Mouse (Mus musculus) limb, embryonic 10.5 days (tissue): ENCODE results near the gene Exoc3l. TPM values are rescaled to one million over a fixed set of nuclear protein-coding genes. Genes with fewer than 3 reads are reported as not detected.

Source experiments
- DNase-seq: peaks from one replicate; pipeline ENCODE4 v3.0.0-alpha.2; 2017; ENCODE audit warnings: low spot score
- H3K27ac ChIP-seq: fragments of 300-500 bp; sonication (generic); 2 replicates; pipeline ENCODE4 v1.5.1; 2016; ENCODE audit warnings: mild to moderate bottlenecking
- H3K27me3 ChIP-seq: fragments of 300-500 bp; sonication (generic); 2 replicates; pipeline ENCODE4 v1.6.1; 2016; ENCODE audit warnings: low read depth, mild to moderate bottlenecking; ENCODE audit not compliant: poor library complexity, severe bottlenecking
- H3K36me3 ChIP-seq: fragments of 300-500 bp; sonication (generic); 2 replicates; pipeline ENCODE4 v1.6.1; 2016; ENCODE audit warnings: mild to moderate bottlenecking, moderate library complexity
- H3K4me1 ChIP-seq: fragments of 300-500 bp; sonication (generic); 2 replicates; pipeline ENCODE4 v1.6.1; 2016
- H3K4me3 ChIP-seq: fragments of 300-500 bp; sonication (generic); 2 replicates; pipeline ENCODE4 v1.5.1; 2016; ENCODE audit warnings: mild to moderate bottlenecking, moderate library complexity
- H3K9me3 ChIP-seq: fragments of 300-500 bp; sonication (generic); replicated peaks from 2 replicates; pipeline ENCODE4 v1.6.1; 2016; ENCODE audit warnings: mild to moderate bottlenecking
- WGBS: fragments of 180-500 bp; shearing (Covaris S2); methylation state at CpG from one replicate; pipeline ENCODE4 v1.1.7; 2016; 5-methylcytosine and 5-hydroxymethylcytosine counted together
- polyA plus RNA-seq: library from polyadenylated mRNA; unstranded; fragments of >200 nt; fragmentation: Nextera tagmentation; extraction: Ambion mirVana; gene quantifications from 2 replicates; pipeline ENCODE4 v1.2.1, GENCODE M21; 2016

Gene Exoc3l
- polyA plus RNA-seq, 1 experiment from 2014 or later, result 15.1 TPM

DNA sequence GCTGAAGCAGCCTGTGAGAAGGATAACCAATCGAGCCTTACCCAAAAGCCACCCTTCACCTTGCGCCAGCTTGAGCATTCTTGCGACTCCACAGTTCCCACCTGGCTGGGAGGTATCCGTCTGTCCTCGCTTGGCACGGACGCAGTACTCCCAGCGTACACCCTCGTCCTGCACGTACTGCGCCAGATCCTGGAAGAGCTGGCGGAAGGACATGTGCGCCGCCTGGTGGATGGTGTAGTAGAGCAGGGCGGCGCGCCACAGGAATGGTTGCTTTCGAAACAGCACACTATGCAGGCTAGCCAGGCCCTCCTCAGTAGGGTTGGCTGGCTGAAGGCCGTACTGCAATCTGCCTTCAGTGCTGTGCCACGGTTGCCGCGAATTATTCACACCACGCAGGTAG is 12.8 kb downstream of the Exoc3l start:
- WGBS, result 11% methylated on average over 23 of the region's 23 CpGs
- peak; percentile 72 for DNase-seq
- H3K27me3 ChIP-seq, result peaks cover 91% of the 10 kb centered on the region

DNA sequence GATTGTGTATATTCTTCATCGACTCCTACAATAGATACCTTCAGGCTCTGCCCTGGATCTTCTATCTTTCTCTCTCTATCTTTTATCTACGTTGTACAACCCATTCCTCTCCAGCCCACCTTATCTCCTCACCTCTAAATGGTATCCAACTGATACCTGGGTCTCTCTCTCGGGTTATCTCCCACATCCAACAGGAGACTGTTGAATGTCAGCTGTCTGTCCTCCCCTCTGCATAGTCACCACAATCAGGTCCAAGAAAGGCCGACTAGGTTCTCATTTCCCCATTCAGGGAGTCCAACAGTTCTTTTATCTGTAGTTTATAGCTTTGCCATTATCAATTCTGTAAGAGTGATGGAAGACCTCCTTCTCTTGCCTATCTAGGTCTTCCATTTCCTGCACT is 13.7 kb downstream of the Exoc3l start:
- no peak for DNase-seq
- H3K36me3 ChIP-seq, result peaks cover 35% of the 10 kb centered on the region

More for the DNA sequence above, 12.8 kb downstream of the Exoc3l start:
- Histone ChIP-seq H3K4me3 (no peak overlapping the region), H3K9me3 (no peaks in the 10 kb centered on the region), H3K36me3 (peaks cover 35% of the 10 kb centered on the region), H3K27ac (no peak overlapping the region), H3K4me1 (peaks cover 15% of the 10 kb centered on the region)

GRCm38 (mm10) chr8:105281821-105282220 is 14.1 kb downstream of the Exoc3l start:
- H3K27ac ChIP-seq, result no peak overlapping the region
- peaks cover 97% of the 10 kb centered on the region for H3K27me3 ChIP-seq
- no peak for DNase-seq
- H3K4me3 ChIP-seq, result no peak overlapping the region
- H3K9me3 ChIP-seq, result no peaks in the 10 kb centered on the region
- peaks cover 35% of the 10 kb centered on the region for H3K36me3 ChIP-seq
- H3K4me1 ChIP-seq, result peaks cover 14% of the 10 kb centered on the region
- 88% methylated on average over 12 of the region's 12 CpGs for WGBS

More for the DNA sequence above, 13.7 kb downstream of the Exoc3l start:
- Histone ChIP-seq H3K9me3 (no peaks in the 10 kb centered on the region), H3K27me3 (peaks cover 97% of the 10 kb centered on the region), H3K4me3 (no peak overlapping the region), H3K4me1 (peaks cover 14% of the 10 kb centered on the region), H3K27ac (no peak overlapping the region)
- 87% methylated on average over 4 of the region's 4 CpGs for WGBS

GRCm38 (mm10) chr8:105280567-105280966 is 15.3 kb downstream of the Exoc3l start:
- H3K36me3 ChIP-seq, result peaks cover 32% of the 10 kb centered on the region
- H3K4me1 ChIP-seq, result peaks cover 25% of the 10 kb centered on the region
- H3K27me3 ChIP-seq, result peaks cover 97% of the 10 kb centered on the region
- H3K4me3 ChIP-seq, result no peak overlapping the region
- DNase-seq, result no peak
- WGBS, result 74% methylated on average over 3 of the region's 3 CpGs
- H3K9me3 ChIP-seq, result no peaks in the 10 kb centered on the region
- H3K27ac ChIP-seq, result no peak overlapping the region

DNA sequence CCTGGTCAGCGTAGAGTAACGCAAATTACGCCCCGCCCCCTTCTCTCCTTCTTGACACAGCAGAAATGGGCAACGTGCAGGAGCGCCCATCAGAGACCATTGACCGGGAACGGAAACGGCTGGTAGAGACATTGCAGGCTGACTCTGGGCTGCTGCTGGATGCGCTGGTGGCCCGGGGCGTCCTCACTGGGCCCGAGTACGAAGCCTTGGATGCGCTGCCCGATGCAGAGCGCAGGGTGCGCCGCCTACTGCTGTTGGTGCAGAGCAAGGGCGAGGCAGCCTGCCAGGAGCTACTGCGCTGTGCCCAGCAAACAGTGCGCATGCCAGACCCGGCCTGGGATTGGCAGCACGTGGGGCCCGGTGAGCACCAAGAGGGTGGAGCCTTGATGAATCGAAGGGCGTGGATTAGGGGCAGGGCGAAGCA is 17.0 kb downstream of the Exoc3l start:
- peaks cover 28% of the 10 kb centered on the region for H3K4me1 ChIP-seq
- no peak overlapping the region for H3K27ac ChIP-seq
- WGBS, result 3% methylated on average over 28 of the region's 28 CpGs
- DNase-seq, result no peak
- H3K27me3 ChIP-seq, result peaks cover 100% of the 10 kb centered on the region
- H3K4me3 ChIP-seq, result peak overlapping the region; percentile 22
- peaks cover 24% of the 10 kb centered on the region for H3K36me3 ChIP-seq
- no peaks in the 10 kb centered on the region for H3K9me3 ChIP-seq

GRCm38 (mm10) chr8:105276292-105277120 is 19.4 kb downstream of the Exoc3l start:
- no peaks in the 10 kb centered on the region for H3K9me3 ChIP-seq
- H3K4me1 ChIP-seq, result peaks cover 22% of the 10 kb centered on the region
- peak overlapping the region; percentile 10; the same call in 1 of the 2 replicates for H3K27ac ChIP-seq
- H3K36me3 ChIP-seq, result peaks cover 11% of the 10 kb centered on the region; the same call in 1 of the 2 replicates
- peak; percentile 72 for DNase-seq
- 4% methylated on average over 30 of the region's 30 CpGs for WGBS
- peak overlapping the region; percentile 53 for H3K4me3 ChIP-seq
- peaks cover 100% of the 10 kb centered on the region for H3K27me3 ChIP-seq

DNA sequence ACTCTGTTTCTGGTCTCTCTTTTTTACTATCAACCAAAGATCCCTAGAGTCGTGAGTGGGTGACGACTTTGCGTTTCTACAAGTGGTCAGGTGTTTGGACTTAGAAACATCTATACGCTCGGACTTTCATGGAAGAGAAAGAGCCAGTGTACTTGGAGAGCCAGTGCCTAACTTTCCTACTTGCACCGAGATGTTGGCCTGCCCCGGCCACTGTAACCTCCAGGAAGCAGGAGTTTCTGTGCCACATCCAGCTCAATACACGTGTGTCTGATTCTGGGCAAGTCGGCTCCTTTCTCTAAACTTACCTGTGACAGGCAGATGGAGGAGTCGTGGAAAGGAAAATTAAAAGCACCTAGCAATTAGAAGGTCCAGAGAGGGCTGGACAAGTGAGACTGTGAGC is 20.1 kb downstream of the Exoc3l start, which contains the start of gene Nol3:
TSS of gene Nol3 (plus strand) at position 301 of the 400 bp plus-strand sequence.
- H3K4me1 ChIP-seq, result peaks cover 23% of the 10 kb centered on the region
- no peak for DNase-seq
- H3K36me3 ChIP-seq, result peaks cover 8% of the 10 kb centered on the region; the same call in 1 of the 2 replicates
- no peaks in the 10 kb centered on the region for H3K9me3 ChIP-seq
- 10% methylated on average over 10 of the region's 10 CpGs for WGBS
- peak within 1 kb of the TSS; percentile 53 for H3K4me3 ChIP-seq
- peaks cover 100% of the 10 kb centered on the region for H3K27me3 ChIP-seq
- peak within 1 kb of the TSS; percentile 10; the same call in 1 of the 2 replicates for H3K27ac ChIP-seq

DNA sequence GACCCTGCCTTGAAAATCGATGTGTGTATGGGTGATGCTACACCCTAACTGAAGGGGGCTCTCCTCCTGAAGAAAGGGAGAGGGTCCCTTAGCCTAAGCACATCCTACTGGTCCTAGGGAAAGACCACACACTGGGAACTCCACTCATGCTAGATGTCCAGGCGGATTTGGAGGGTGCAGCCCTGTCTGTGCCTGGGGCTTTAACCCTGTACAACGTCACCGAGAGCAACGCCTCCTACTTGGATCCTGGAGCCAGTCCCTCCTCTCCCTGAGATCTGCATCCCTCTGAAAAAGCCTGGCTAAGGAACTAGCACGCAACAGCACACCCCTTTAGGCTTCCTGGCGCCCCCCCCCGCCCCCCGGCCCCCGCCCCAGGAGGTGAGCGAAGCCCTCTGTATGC is 20.5 kb downstream of the Exoc3l start:
- H3K36me3 ChIP-seq, result peaks cover 5% of the 10 kb centered on the region; the same call in 1 of the 2 replicates
- H3K9me3 ChIP-seq, result no peaks in the 10 kb centered on the region
- peaks cover 28% of the 10 kb centered on the region for H3K4me1 ChIP-seq
- peak overlapping the region; percentile 53; the same call in 1 of the 2 replicates for H3K4me3 ChIP-seq
- no peak overlapping the region for H3K27ac ChIP-seq
- H3K27me3 ChIP-seq, result peaks cover 100% of the 10 kb centered on the region
- WGBS, result 9% methylated on average over 9 of the region's 11 CpGs
- no peak for DNase-seq

- Histone ChIP-seq H3K36me3 (no peaks in the 10 kb centered on the region), H3K4me3 (peak overlapping the region; percentile 62; the same call in 1 of the 2 replicates), H3K27me3 (peaks cover 100% of the 10 kb centered on the region), H3K9me3 (0 out of 2 replicates have a peak, but pooled peaks cover 2% of the 10 kb centered on the region), H3K4me1 (peaks cover 49% of the 10 kb centered on the region), H3K27ac (no peak overlapping the region)
- WGBS, result under 1% methylated on average over 11 of the region's 11 CpGs
- peak; percentile 60 for DNase-seq
These were observed 25.1 kb downstream of the Exoc3l start for GRCm38 (mm10) chr8:105270916-105271186.

GRCm38 (mm10) chr8:105270101-105270915 is 25.6 kb downstream of the Exoc3l start:
- Histone ChIP-seq H3K27me3 (peaks cover 100% of the 10 kb centered on the region), H3K27ac (no peak overlapping the region), H3K36me3 (no peaks in the 10 kb centered on the region), H3K4me1 (peaks cover 43% of the 10 kb centered on the region), H3K9me3 (0 out of 2 replicates have a peak, but pooled peaks cover 2% of the 10 kb centered on the region), H3K4me3 (peak overlapping the region; percentile 62)
- no peak for DNase-seq
- 2% methylated on average over 39 of the region's 39 CpGs for WGBS

GRCm38 (mm10) chr8:105269461-105269947 is 26.4 kb downstream of the Exoc3l start, which contains the start of gene Hsf4:
Gene Hsf4 (plus strand): TSS chr8:105269801.
- Histone ChIP-seq H3K4me1 (peaks cover 50% of the 10 kb centered on the region), H3K9me3 (0 out of 2 replicates have a peak, but pooled peaks cover 2% of the 10 kb centered on the region), H3K36me3 (no peaks in the 10 kb centered on the region), H3K27me3 (peaks cover 100% of the 10 kb centered on the region), H3K27ac (peak within 1 kb of the TSS; percentile 62), H3K4me3 (peak within 1 kb of the TSS; percentile 62)
- WGBS, result under 1% methylated on average over 42 of the region's 42 CpGs
- peak; percentile 67 for DNase-seq

GRCm38 (mm10) chr8:105269075-105269458 is 26.8 kb downstream of the Exoc3l start:
- H3K4me3 ChIP-seq, result peak overlapping the region; percentile 62
- WGBS, result 2% methylated on average over 10 of the region's 10 CpGs
- 0 out of 2 replicates have a peak, but pooled peaks cover 2% of the 10 kb centered on the region for H3K9me3 ChIP-seq
- DNase-seq, result no peak
- H3K36me3 ChIP-seq, result no peaks in the 10 kb centered on the region
- H3K27me3 ChIP-seq, result peaks cover 100% of the 10 kb centered on the region
- peaks cover 54% of the 10 kb centered on the region for H3K4me1 ChIP-seq
- peak overlapping the region; percentile 62; the same call in 1 of the 2 replicates for H3K27ac ChIP-seq
